Mouse (Mus musculus): ENCODE measurements around the gene Lipc.
"Not testable (repeated sequence)": the region's sequence is repeated elsewhere in the genome, so short reads cannot be mapped to it uniquely, and the experiment has no call there.

Lipc gene

GRCm38 (mm10) chr9:70859233-70859632, 92.8 kb downstream of the Lipc start:
- DNase-seq (ENCODE audit: low read depth, low spot score): no peak

GRCm38 (mm10) chr9:70855868-70856267, 96.2 kb downstream of the Lipc start:
- no peak for DNase-seq (ENCODE audit: low read depth, low spot score)

GRCm38 (mm10) chr9:70854950-70855349, 97.1 kb downstream of the Lipc start:
- no peak for DNase-seq (ENCODE audit: low read depth, low spot score)

GRCm38 (mm10) chr9:70853081-70853480, 98.9 kb downstream of the Lipc start:
- DNase-seq (ENCODE audit: low read depth, low spot score): not testable (repeated sequence)

- DNase-seq (ENCODE audit: low read depth, low spot score): no peak
Observed at GRCm38 (mm10) chr9:70851533-70851932, 100.5 kb downstream of the Lipc start.

DNA sequence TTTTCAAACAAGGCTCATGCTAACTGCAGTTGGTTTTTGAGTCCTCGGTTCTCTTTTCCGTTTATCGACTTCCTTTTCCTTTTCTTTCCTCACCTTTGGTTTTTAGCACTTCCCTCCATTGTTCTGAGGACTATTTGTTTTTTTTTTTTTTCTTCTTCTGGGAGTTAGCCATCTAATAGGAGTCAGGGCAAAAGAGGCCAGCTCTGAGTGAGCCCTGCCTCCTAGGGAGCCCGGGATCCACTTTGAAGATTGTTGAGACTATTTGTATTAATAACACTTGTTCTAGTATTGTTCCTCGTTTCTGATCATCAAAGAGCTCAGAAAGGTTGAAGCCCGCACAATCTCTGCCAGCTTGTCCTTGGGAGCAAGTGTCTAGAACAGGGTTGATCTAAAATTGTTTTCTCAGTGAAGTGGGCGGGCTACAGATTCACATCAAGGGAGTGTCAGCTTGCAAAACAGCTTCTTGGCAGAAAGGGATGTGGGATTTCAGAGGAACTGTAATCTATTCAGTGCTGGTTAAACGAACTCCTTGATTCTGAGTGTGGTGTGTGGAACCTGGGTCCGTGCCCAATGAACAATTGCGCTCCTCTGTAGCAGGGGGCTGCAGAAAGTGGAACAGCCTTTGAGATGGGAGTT, 103.8 kb downstream of the Lipc start:
- no peak for DNase-seq (ENCODE audit: low read depth, low spot score)

DNA sequence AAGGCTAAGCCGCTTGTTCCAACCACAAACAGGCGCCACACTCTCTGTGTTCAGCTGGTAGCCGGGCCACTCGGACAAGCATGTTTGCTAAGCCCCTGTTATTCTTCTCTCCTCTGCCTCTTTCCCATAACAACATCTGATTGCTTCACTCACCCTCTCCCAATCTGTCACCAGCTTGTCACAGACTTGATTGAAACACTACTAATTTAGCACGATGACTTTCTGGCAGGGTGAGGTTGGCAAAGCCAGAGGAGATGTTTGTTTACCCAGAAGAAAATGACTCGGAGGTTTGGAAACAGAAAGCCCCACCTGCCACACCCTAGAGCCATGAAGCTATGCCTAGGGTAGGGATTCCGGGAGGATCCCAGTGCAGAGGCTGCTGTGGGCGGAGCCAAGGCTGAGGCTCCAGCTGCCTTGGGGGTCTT, 104.4 kb downstream of the Lipc start:
- no peak for DNase-seq (ENCODE audit: low read depth, low spot score)

DNA sequence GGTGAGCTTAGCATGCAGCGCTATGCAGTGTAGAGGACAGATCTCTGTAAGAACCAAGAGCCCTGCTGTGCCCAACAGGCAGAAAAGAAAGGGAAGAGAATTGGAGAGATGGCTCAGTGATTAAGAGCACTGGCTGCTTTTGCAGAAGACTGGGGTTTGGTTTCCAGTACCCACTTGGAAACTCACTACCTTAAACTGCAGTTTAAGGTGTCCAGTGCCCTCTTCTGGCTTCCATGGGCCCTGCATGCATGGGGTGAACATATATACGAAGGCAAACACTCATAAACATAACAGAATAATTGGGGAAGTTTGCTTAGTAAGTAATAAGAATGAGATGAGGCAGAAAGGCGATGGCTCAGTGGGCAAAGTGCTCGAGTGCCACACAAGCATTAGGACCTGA, 108.8 kb downstream of the Lipc start:
- no peak for DNase-seq (ENCODE audit: low read depth, low spot score)

GRCm38 (mm10) chr9:70842300-70842941, 109.6 kb downstream of the Lipc start:
- DNase-seq (ENCODE audit: low read depth, low spot score): no peak

GRCm38 (mm10) chr9:70841426-70842215, 110.4 kb downstream of the Lipc start:
- no peak for DNase-seq (ENCODE audit: low read depth, low spot score)

DNA sequence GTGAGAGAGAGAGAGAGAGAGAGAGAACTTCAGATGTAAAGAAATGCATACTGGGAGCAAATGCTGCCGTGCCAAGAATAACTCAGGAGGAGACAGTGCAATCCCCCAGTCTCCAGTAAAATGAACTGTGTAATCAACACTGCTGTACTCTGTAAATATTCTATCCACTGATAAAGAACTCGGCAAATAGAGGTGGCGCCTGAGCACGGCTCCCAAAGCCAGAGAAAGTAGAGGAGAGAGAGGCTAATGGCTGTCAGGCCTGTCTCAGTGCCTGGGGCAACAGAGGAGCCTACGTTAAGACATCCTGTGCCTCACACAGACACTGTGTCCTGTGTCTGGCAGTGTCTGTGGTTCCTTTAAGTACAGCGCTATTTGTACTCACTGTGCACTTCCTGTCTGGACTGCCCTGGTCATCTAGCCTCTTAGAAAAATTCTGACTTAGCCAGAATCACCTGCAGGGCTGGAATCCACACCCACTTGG, 111.1 kb downstream of the Lipc start:
- no peak for DNase-seq (ENCODE audit: low read depth, low spot score)

DNA sequence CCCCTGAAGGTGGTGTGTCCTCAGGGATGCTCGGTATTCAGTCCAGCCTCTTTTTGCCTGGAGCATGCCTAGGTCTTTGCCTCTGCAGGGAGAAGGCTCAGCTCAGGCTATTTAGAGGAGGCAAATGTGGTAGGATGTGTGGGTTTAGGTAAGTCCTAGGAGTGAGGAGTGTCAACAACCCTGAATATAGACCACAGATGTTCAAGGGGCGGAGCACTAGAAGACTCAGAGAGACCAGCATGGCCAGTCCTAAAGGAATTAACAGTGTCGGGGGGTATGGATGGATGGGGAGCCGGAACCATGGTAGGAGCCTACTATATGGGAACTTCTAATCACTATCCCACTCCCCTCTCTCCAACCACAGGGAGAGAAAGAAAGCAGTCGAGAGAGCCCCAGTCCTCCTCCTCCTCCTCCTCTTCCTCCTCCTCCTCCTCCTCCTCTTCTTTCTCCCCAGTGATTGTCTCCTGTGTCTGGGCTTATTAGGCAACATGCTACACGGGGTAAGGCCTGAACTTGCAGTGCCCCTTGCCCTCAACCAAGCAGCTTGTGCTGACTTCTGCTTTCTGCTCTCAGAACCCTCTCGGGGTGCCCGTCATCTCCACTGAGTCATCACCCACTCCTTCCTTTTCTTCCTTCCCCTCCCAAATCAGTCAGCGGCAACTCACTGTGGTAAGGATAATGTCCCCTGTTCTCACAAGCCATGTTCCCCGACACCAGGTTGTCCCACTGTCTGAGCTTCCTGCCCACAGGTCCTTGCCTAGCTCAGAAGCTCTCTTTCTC, 113.7 kb downstream of the Lipc start:
- DNase-seq (ENCODE audit: low read depth, low spot score): peak; percentile 46

GRCm38 (mm10) chr9:70834730-70835154, 117.3 kb downstream of the Lipc start:
- DNase-seq (ENCODE audit: low read depth, low spot score): peak; percentile 69

DNA sequence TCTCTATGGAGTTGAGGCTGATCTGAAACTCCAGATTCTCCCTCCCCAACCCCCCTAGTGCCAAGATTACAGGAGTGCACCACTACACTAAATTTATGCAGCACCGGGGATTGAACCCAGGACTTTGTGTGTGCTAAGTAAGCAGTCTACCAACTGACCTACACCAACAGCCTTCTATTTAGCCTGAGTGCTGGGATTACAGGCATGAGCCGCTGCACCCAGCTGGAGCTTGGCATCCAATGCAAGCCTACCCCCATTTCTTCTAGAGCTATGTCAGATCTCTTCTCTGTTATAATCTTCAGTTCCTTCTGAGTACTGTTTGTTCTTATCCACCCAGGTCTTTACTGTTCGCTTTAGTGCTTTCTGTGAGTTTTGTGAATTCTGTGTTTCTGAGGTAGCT, 117.8 kb downstream of the Lipc start:
- no peak for DNase-seq (ENCODE audit: low read depth, low spot score)

DNA sequence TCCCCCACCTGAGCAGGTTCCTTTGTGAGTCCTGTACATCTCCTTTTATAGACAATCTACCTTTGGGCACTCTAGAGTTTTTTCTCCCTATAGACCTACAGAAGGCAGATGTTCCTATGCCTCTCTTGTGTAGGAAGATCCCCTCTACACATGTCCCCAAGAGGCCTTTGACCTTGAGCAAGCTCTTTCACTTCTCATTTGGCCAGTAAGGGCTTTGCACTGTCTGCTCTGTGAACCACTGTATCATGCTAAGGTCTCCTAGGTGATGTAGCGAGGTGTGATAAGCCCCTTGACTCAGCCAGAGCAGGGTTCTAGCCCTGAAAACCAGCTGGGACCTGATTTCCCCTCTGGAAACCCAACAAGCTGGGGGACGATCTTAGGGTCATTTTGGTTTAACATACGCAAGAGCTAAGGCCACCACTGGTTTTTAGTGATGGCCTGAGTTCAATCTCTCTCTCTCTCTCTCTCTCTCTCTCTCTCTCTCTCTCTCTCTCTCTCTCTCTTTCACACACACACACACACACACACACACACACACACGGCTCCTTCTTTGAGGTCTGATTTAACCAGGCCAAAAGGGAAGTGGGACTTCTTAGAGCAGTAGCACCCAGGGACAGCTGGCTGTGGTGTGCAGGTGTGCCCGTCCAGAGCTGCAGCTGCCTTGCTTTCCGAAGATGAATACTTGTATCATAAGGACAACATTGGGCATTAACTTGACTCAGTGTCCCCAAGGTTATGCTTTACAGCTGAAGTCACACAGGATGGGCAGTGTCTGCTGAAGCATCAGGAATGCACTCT, 118.7 kb downstream of the Lipc start:
- DNase-seq (ENCODE audit: low read depth, low spot score): no peak

DNA sequence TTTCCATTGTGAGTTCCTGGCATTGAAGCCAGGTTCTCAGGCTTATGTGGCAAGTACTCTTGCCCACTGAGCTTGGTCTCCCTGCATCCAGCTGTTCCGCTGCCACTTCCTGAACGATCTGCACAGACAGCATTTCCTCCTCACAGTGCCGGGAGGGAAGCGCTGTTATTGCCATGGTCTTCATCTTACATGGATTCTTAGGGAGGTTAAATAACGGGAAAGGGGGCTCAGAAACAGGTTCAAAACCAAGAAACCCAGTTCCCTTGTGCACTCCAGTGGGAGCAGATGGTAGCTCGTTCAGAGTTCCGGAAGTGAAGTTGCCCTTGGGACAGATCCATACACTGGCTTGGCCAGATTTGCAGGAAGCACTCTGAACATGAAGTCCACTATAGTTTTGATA, 119.8 kb downstream of the Lipc start:
- no peak for DNase-seq (ENCODE audit: low read depth, low spot score)

GRCm38 (mm10) chr9:70830844-70831529, 121.0 kb downstream of the Lipc start:
- no peak for DNase-seq (ENCODE audit: low read depth, low spot score)

- no peak for DNase-seq (ENCODE audit: low read depth, low spot score)
Observed at GRCm38 (mm10) chr9:70829784-70830488, 122.1 kb downstream of the Lipc start.

- no peak for DNase-seq (ENCODE audit: low read depth, low spot score)
Observed at GRCm38 (mm10) chr9:70827911-70828310, 124.1 kb downstream of the Lipc start.

DNA sequence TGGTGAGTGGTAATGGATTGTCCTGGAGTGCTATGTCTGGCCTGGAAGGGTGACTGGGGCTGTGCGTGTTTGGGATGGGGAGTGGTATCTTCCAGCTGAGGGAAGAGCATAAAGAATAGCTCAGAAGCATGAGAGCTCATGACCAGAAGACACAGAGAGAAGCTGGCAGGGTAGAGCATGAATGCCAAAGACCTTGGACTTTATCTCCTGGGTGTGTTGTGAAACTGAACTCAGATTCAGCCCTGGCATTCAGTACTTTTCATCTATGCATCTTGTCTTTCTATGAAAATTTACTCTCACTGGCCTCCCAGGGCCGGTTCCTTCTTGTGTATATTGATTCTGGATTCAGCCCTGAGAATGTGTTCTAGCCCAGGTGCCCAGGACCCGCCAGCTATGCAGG, 127.9 kb downstream of the Lipc start:
- DNase-seq (ENCODE audit: low read depth, low spot score): no peak

All from skeletal muscle tissue, adult 2 months (tissue).